Mouse (Mus musculus): ENCODE results near the gene Pigq. TPM values are rescaled to one million over a fixed set of nuclear protein-coding genes. Genes with fewer than 3 reads are reported as not detected.
A peak's percentile ranks its signal among the peaks of the same experiment; 100 is the strongest.

Gene Pigq
- polyA plus RNA-seq, 1 experiment from 2014 or later: 50.9 TPM

DNA sequence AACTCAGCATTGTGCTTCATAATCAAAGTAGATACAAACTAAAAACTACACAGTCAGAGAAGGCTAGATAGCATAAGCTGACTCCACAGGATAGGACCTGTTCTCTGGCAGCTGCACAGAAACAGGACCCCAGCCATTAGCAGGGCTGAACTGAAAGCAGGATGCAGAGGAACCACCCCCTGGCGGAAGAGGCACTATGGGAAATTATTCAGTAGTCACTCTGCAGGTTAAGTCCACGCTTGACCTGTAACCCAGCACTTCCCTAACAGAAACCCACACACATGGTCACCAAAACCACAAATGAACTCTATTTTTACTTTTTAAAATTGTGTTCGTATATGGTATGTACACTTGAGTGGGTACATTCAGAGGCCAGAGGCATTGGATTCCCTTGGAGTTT is 41.7 kb downstream of the Pigq start:
- Histone ChIP-seq H3K4me3 (ENCODE audit: low read depth, low read length) (no peak overlapping the region), H3K27ac (ENCODE audit: low read depth, low read length) (no peak overlapping the region), H3K36me3 (ENCODE audit: control insufficient read depth, insufficient read depth, low read length) (0 out of 2 replicates have a peak, but pooled peaks cover 3% of the 10 kb centered on the region), H3K9me3 (ENCODE audit: control insufficient read depth, low read length) (no peaks in the 10 kb centered on the region), H3K4me1 (ENCODE audit: control insufficient read depth, insufficient read depth, low read length) (no peaks in the 10 kb centered on the region), H3K4me2 (no peak overlapping the region), H3K27me3 (ENCODE audit: control insufficient read depth, insufficient read depth, low read length) (no peaks in the 10 kb centered on the region), H3K9ac (ENCODE audit: low read length) (no peak overlapping the region)
- no peak for DNase-seq (ENCODE audit: low spot score, missing footprints)
- 89% methylated on average over 3 of the region's 3 CpGs for WGBS
- no peak for ATAC-seq (ENCODE audit: low FRiP score)

DNA sequence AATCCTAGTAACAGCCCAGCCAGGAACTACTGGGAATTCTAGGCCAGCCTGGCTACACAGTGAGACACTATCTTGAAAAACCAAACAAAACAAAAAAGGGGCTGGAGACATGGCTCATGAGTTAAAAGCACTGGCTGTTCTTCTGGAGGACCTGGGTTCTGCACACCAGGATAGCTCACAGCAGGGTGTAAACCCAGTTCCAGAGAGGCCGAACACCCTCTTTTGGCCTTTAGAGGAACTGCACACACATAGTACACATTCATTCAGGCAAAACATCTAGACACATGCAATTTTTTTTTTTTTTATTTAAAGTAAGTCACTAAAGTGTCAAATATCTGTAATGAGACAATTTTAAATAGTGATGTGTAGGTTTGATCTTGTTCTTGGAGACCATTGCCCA is 44.5 kb downstream of the Pigq start:
- Histone ChIP-seq H3K27me3 (ENCODE audit: control insufficient read depth, insufficient read depth, low read length) (no peaks in the 10 kb centered on the region), H3K36me3 (ENCODE audit: control insufficient read depth, insufficient read depth, low read length) (0 out of 2 replicates have a peak, but pooled peaks cover 3% of the 10 kb centered on the region), H3K4me3 (ENCODE audit: low read depth, low read length) (no peak overlapping the region), H3K9ac (ENCODE audit: low read length) (no peak overlapping the region), H3K4me2 (no peak overlapping the region), H3K9me3 (ENCODE audit: control insufficient read depth, low read length) (no peaks in the 10 kb centered on the region), H3K4me1 (ENCODE audit: control insufficient read depth, insufficient read depth, low read length) (no peaks in the 10 kb centered on the region; the same call in 1 of the 2 replicates), H3K27ac (ENCODE audit: low read depth, low read length) (no peak overlapping the region)
- no peak for DNase-seq (ENCODE audit: low spot score, missing footprints)
- 96% methylated on average over 1 of the region's 1 CpGs for WGBS
- ATAC-seq (ENCODE audit: low FRiP score): no peak

GRCm38 (mm10) chr17:25895891-25896290 is 48.8 kb downstream of the Pigq start:
- Histone ChIP-seq H3K9ac (ENCODE audit: low read length) (no peak overlapping the region), H3K27ac (ENCODE audit: low read depth, low read length) (no peak overlapping the region), H3K4me2 (no peak overlapping the region), H3K4me1 (ENCODE audit: control insufficient read depth, insufficient read depth, low read length) (no peaks in the 10 kb centered on the region; the same call in 1 of the 2 replicates), H3K9me3 (ENCODE audit: control insufficient read depth, low read length) (no peaks in the 10 kb centered on the region), H3K36me3 (ENCODE audit: control insufficient read depth, insufficient read depth, low read length) (0 out of 2 replicates have a peak, but pooled peaks cover 3% of the 10 kb centered on the region), H3K27me3 (ENCODE audit: control insufficient read depth, insufficient read depth, low read length) (no peaks in the 10 kb centered on the region), H3K4me3 (ENCODE audit: low read depth, low read length) (no peak overlapping the region)
- ATAC-seq (ENCODE audit: low FRiP score) (no peak), DNase-seq (ENCODE audit: low spot score, missing footprints) (no peak)
- 67% methylated on average over 12 of the region's 12 CpGs for WGBS

- no peak overlapping the region for H3K4me2 ChIP-seq
- no peaks in the 10 kb centered on the region; the same call in 1 of the 2 replicates for H3K4me1 ChIP-seq (ENCODE audit: control insufficient read depth, insufficient read depth, low read length)
- H3K27ac ChIP-seq (ENCODE audit: low read depth, low read length): no peak overlapping the region
- H3K27me3 ChIP-seq (ENCODE audit: control insufficient read depth, insufficient read depth, low read length): no peaks in the 10 kb centered on the region
- no peak overlapping the region for H3K9ac ChIP-seq (ENCODE audit: low read length)
- DNase-seq (ENCODE audit: low spot score, missing footprints) (no peak), ATAC-seq (ENCODE audit: low FRiP score) (no peak)
- no peaks in the 10 kb centered on the region for H3K9me3 ChIP-seq (ENCODE audit: control insufficient read depth, low read length)
- H3K4me3 ChIP-seq (ENCODE audit: low read depth, low read length): no peak overlapping the region
- whole genome bisulfite sequencing: 12% methylated on average over 2 of the region's 2 CpGs
- H3K36me3 ChIP-seq (ENCODE audit: control insufficient read depth, insufficient read depth, low read length): 0 out of 2 replicates have a peak, but pooled peaks cover 3% of the 10 kb centered on the region
These were observed 49.3 kb downstream of the Pigq start for GRCm38 (mm10) chr17:25895415-25895814.

- no peaks in the 10 kb centered on the region for H3K27me3 ChIP-seq (ENCODE audit: control insufficient read depth, insufficient read depth, low read length)
- no peak overlapping the region for H3K4me3 ChIP-seq (ENCODE audit: low read depth, low read length)
- no peak overlapping the region for H3K9ac ChIP-seq (ENCODE audit: low read length)
- no peak overlapping the region for H3K4me2 ChIP-seq
- no peak overlapping the region for H3K27ac ChIP-seq (ENCODE audit: low read depth, low read length)
- H3K36me3 ChIP-seq (ENCODE audit: control insufficient read depth, insufficient read depth, low read length): no peaks in the 10 kb centered on the region
- DNase-seq (ENCODE audit: low spot score, missing footprints) (no peak), ATAC-seq (ENCODE audit: low FRiP score) (peak; percentile 71)
- no peaks in the 10 kb centered on the region; the same call in 1 of the 2 replicates for H3K4me1 ChIP-seq (ENCODE audit: control insufficient read depth, insufficient read depth, low read length)
- no peaks in the 10 kb centered on the region for H3K9me3 ChIP-seq (ENCODE audit: control insufficient read depth, low read length)
- WGBS: 25% methylated on average over 2 of the region's 2 CpGs
These were observed 50.6 kb downstream of the Pigq start for GRCm38 (mm10) chr17:25893975-25894617.

GRCm38 (mm10) chr17:25888837-25889236 is 55.9 kb downstream of the Pigq start:
- ATAC-seq (ENCODE audit: low FRiP score): no peak
- H3K36me3 ChIP-seq (ENCODE audit: control insufficient read depth, insufficient read depth, low read length): no peaks in the 10 kb centered on the region
- WGBS: 94% methylated on average over 3 of the region's 3 CpGs
- H3K4me1 ChIP-seq (ENCODE audit: control insufficient read depth, insufficient read depth, low read length): no peaks in the 10 kb centered on the region
- no peak overlapping the region for H3K4me3 ChIP-seq (ENCODE audit: low read depth, low read length)
- no peak overlapping the region for H3K27ac ChIP-seq (ENCODE audit: low read depth, low read length)
- no peaks in the 10 kb centered on the region for H3K9me3 ChIP-seq (ENCODE audit: control insufficient read depth, low read length)
- no peaks in the 10 kb centered on the region for H3K27me3 ChIP-seq (ENCODE audit: control insufficient read depth, insufficient read depth, low read length)
- no peak overlapping the region for H3K4me2 ChIP-seq
- DNase-seq (ENCODE audit: low spot score, missing footprints): no peak
- no peak overlapping the region for H3K9ac ChIP-seq (ENCODE audit: low read length)

- no peaks in the 10 kb centered on the region for H3K36me3 ChIP-seq (ENCODE audit: control insufficient read depth, insufficient read depth, low read length)
- no peak overlapping the region for H3K27ac ChIP-seq (ENCODE audit: low read depth, low read length)
- H3K4me1 ChIP-seq (ENCODE audit: control insufficient read depth, insufficient read depth, low read length): peaks cover 3% of the 10 kb centered on the region
- 93% methylated on average over 10 of the region's 10 CpGs for WGBS
- no peak overlapping the region for H3K4me2 ChIP-seq
- no peaks in the 10 kb centered on the region for H3K27me3 ChIP-seq (ENCODE audit: control insufficient read depth, insufficient read depth, low read length)
- H3K4me3 ChIP-seq (ENCODE audit: low read depth, low read length): no peak overlapping the region
- H3K9me3 ChIP-seq (ENCODE audit: control insufficient read depth, low read length): no peaks in the 10 kb centered on the region
- DNase-seq (ENCODE audit: low spot score, missing footprints) (no peak), ATAC-seq (ENCODE audit: low FRiP score) (no peak)
- no peak overlapping the region for H3K9ac ChIP-seq (ENCODE audit: low read length)
These were observed 57.3 kb downstream of the Pigq start for GRCm38 (mm10) chr17:25887467-25887866.

GRCm38 (mm10) chr17:25886806-25887205 is 57.9 kb downstream of the Pigq start:
- Histone ChIP-seq H3K27me3 (ENCODE audit: control insufficient read depth, insufficient read depth, low read length) (no peaks in the 10 kb centered on the region), H3K4me3 (ENCODE audit: low read depth, low read length) (no peak overlapping the region), H3K9me3 (ENCODE audit: control insufficient read depth, low read length) (no peaks in the 10 kb centered on the region), H3K9ac (ENCODE audit: low read length) (no peak overlapping the region), H3K27ac (ENCODE audit: low read depth, low read length) (no peak overlapping the region), H3K4me1 (ENCODE audit: control insufficient read depth, insufficient read depth, low read length) (peaks cover 9% of the 10 kb centered on the region), H3K36me3 (ENCODE audit: control insufficient read depth, insufficient read depth, low read length) (no peaks in the 10 kb centered on the region), H3K4me2 (no peak overlapping the region)
- ATAC-seq (ENCODE audit: low FRiP score): no peak
- no peak for DNase-seq (ENCODE audit: low spot score, missing footprints)

DNA sequence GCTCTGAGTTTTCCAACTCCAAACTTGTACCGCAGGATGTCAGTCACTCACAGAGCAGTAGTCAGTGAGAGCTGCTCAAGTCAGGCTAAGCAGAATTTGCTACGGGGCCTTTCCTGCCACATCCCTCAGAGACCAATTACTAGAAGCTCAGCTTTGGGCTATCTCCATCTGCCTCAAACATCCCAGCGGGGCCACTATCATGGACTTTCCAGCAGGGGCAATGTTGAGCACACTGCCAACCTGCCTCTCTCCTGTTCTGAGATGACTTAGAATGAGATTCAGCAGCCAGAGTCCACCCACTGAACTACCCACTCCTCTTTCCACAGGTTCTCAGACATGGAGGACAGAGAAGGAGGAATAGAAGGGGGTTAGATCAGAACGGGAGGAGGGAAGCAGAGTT is 59.1 kb downstream of the Pigq start:
- H3K4me3 ChIP-seq (ENCODE audit: low read depth, low read length): no peak overlapping the region
- H3K27ac ChIP-seq (ENCODE audit: low read depth, low read length): no peak overlapping the region
- ATAC-seq (ENCODE audit: low FRiP score): no peak
- H3K36me3 ChIP-seq (ENCODE audit: control insufficient read depth, insufficient read depth, low read length): no peaks in the 10 kb centered on the region
- 69% methylated on average over 4 of the region's 4 CpGs for WGBS
- DNase-seq (ENCODE audit: low spot score, missing footprints): no peak
- no peak overlapping the region for H3K4me2 ChIP-seq
- no peaks in the 10 kb centered on the region for H3K9me3 ChIP-seq (ENCODE audit: control insufficient read depth, low read length)
- H3K4me1 ChIP-seq (ENCODE audit: control insufficient read depth, insufficient read depth, low read length): peaks cover 21% of the 10 kb centered on the region
- H3K9ac ChIP-seq (ENCODE audit: low read length): no peak overlapping the region
- no peaks in the 10 kb centered on the region for H3K27me3 ChIP-seq (ENCODE audit: control insufficient read depth, insufficient read depth, low read length)
